Mouse (Mus musculus) CD8-positive naive resting alpha-beta T cell, adult 2 months (primary cell): ENCODE data around the gene Gaa.
"Not testable (repeated sequence)": the region's sequence is repeated elsewhere in the genome, so short reads cannot be mapped to it uniquely, and the experiment has no call there.

Source experiments
- DNase-seq, 2 experiments: peaks; one replicate each; pipeline ENCODE4 v3.0.0; 2022; ENCODE audit warnings: low read depth in 2 of 2, low spot score in 2 of 2

Gaa gene

GRCm38 (mm10) chr11:119252854-119253541, 14.7 kb upstream of the Gaa start:
- peak in 1 of 2 experiments; percentile 45 for DNase-seq

- DNase-seq = not testable (repeated sequence)
Observed at GRCm38 (mm10) chr11:119256557-119256956, 11.1 kb upstream of the Gaa start.

- no peak for DNase-seq
Observed at GRCm38 (mm10) chr11:119258216-119258571, 9.5 kb upstream of the Gaa start.

- peak in 1 of 2 experiments; percentile 56 for DNase-seq
Observed at GRCm38 (mm10) chr11:119258572-119259322, 8.9 kb upstream of the Gaa start.

DNA sequence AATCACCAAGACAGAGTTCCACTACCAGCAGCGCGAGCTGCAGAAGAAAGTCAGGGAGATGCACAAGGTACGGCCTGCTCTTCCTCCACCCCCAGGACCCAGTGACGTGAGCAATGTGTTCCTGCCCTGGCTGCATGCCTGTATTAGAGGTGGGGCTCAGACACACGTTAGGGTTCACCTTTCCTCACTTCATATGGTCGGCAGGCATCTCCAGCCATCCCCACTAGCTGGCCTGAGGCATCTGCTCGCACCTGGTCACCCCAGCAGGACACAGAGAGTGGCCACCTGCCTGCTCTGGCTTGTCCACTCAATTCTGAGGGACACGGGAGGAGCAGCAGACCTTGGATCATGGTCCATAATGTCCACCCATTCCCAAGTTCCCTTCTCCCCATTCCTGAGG, 7.7 kb upstream of the Gaa start:
- no peak for DNase-seq

- no peak for DNase-seq
Observed at GRCm38 (mm10) chr11:119264413-119264812, 3.3 kb upstream of the Gaa start.

- no peak for DNase-seq
Observed at GRCm38 (mm10) chr11:119265811-119266210, 1.9 kb upstream of the Gaa start.

DNA sequence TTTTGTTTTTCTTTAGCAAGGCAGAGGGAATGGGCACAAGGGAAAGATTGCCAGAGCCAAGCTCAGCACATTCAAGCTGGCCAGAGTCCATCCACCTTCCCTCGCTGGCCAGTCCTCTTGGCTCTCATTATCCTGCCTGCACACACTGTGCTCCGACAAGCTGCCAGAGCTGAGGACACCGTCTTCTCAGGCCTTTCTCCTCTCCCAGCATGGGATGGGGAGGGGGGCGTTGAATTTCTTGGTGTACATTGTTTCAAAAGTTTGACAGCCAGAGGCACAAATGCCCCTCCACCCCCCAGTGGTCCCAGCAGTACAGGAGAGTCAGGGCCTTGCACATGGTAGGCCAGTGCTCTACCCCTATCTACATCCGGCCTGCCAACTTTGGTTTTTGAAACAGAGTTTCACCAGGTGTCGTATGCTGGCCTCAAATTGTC, 429 bp upstream of the Gaa start:
- no peak for DNase-seq

DNA sequence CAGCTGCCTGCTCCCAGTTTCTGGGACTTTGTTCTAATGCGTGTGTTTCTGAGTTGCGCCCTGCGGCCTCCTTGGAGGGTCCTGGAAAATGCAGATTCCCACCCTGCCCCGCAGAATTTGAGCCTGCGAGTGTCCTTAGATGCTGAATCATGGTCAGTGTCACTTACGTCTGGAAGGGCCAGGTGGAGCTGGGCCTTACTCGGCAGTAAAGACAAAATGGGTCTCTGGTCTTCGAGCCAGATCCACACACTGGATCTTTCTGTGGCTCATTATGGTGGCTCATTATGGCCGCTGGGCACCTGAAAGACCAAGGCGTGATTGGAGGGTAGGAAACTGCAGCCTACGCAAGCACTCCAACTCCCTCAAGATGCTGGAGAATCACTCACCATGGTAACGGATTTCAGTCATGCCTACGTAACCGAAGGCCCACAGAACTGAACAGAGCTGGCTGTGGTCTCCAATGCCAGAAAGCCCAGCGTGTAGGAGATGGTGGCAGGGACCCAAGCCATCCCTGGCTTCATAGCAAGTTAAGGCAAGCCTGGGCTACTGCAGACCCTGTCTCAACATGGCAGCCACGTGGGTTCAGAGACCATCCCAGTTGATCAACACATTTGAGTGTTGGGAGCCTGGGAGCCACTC, 989 bp downstream of the Gaa start:
- DNase-seq = no peak

DNA sequence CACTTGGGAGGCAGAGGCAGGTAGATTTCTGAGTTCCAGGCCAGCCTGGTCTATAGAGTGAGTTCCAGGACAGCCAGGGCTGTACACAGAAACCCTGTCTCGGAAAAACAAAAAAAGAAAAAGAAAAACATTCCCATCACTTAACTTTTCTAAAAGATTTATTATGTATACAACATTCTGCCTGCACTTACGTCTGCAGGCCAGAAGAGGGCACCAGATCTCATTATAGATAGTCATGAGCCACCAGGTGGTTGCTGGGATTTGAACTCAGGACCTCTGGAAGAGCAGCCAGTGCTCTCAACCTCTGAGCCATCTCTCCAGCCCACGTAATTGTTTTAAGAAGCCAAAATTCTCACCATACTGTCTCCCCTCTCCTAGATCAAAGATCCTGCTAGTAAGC, 4.8 kb downstream of the Gaa start:
- DNase-seq = not testable (repeated sequence)

- DNase-seq = no peak
Observed at GRCm38 (mm10) chr11:119273186-119273930, 5.7 kb downstream of the Gaa start.

- no peak for DNase-seq
Observed at GRCm38 (mm10) chr11:119281030-119281429, 13.3 kb downstream of the Gaa start.

DNA sequence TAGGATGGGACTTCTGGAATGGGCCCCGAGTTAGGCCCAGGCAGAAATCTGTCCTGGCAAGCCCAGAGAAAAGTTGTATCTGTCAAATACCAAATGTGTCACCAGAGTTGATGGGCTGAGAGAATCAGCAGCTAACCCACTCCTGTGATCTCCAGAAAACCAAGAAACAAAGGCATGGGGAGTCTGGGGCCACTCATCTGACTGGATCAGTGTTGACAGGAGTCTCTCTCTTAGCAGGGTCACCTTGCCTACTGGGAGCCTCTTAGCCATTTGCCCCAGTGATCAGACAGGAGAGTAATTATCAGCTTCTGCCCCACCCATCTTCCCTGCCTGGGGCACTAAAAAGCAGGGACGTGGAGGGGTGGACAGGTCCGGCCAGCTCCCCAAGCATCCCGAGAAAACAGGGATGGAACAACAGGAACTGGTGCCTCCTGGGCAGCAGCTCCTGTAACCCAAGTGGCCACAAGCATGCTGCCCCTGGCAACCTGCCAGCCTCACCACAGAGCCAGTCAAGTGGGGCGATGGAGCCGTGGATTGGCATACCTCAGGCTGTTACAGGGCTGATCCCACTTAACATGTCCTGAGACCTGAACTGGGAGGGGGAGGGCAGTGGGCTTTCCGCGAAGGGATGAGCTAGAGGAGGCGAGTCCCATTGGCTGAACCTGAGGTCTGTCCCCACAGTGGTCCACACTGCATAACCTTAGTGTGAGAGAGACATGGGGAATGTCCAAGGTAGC, 18.3 kb downstream of the Gaa start:
- DNase-seq = no peak

DNA sequence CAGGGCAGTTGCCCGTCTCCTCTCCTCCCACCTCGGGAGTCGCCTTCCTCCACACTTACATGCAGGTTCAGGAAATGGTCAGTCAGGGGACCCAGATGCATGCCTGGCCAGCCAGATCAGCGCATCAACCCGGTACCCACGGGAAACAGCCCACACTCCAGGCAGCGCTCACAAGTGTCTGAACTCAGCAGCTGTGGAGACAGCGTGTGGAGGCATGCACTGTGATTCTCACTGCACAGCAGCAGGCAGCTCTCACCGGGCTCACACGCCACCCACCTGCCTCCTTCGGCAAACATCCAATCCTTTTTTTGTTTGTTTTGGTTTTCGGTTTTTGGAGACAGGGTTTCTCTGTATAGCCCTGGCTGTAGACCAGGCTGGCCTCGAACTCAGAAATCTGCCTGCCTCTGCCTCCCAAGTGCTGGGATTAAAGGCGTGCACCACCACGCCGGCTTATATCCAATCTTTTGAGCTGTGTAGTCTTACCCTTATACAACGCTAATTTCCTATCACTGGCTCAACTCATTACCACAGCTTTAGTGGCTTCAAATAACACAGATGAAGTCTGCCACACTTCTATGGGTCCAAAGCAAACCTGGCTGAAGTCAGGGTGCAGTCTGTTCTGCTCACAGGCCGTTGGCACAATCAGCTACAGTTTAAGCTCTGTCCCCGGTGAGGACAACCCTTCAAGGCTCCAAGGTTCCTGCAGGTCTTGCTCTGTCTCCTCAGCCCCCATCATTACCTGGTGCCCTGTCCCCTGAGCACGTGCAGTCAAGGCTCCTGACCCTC, 19.7 kb downstream of the Gaa start:
- no peak for DNase-seq

DNA sequence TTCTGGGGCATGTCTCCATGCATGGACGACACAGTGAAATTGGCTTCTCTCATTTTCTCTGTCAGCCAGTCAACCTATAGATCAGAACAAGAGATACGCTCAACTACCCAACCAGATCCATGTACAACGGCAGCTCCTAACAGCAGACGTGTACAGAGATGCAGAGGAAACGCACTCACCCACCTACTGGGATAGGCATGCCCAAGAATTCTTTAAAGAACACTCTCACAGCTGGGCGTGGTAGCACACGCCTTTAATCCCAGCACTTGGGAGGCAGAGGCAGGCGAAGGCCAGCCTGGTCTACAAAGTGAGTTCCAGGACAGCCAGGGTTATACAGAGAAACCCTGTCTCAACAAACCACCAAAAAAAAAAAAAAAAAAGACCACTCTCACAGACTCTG, 25.2 kb downstream of the Gaa start:
- not testable (repeated sequence) for DNase-seq

DNA sequence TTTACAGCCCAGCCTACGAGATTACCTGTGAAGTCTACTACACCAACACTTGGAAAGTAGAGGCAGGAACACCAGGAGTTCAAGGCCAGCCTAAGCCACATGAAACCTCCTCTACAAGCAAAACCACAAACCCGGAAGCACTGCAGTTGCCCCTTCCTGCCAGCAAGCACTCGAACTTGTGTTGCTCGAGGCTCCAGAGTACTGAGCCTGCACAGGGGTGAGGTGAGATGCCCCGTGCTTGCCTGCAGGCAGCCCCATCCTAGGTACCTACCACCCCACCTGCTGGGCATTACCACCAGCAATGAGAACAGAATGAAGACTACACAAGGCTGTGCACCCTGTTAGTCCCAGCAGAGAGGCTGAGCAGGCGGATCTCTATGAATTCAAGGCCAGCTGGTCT, 30.3 kb downstream of the Gaa start:
- DNase-seq = peak in 1 of 2 experiments; percentile 17

- no peak for DNase-seq
Observed at GRCm38 (mm10) chr11:119298917-119299316, 31.2 kb downstream of the Gaa start.

GRCm38 (mm10) chr11:119299391-119300245, 31.9 kb downstream of the Gaa start, which contains the start of gene Eif4a3:
Eif4a3 (minus strand) TSS chr11:119300089.
- peak; percentile 95 to 96 for DNase-seq
